Mouse (Mus musculus) E14TG2a.4 (cell line): ENCODE data around the gene Gm13199.

Source experiments
- CTCF ChIP-seq: conservative IDR thresholded peaks from 2 replicates; pipeline ENCODE4 v1.5.1; 2014; ENCODE audit warnings: low read length
- NANOG ChIP-seq: IDR thresholded peaks from 2 replicates; pipeline ENCODE4 v1.6.1; 2014; ENCODE audit warnings: borderline replicate concordance, low read length, mixed read lengths
- POU5F1 ChIP-seq: IDR thresholded peaks from 2 replicates; pipeline ENCODE4 v1.6.1; 2014; ENCODE audit warnings: low read length, borderline replicate concordance

DNA sequence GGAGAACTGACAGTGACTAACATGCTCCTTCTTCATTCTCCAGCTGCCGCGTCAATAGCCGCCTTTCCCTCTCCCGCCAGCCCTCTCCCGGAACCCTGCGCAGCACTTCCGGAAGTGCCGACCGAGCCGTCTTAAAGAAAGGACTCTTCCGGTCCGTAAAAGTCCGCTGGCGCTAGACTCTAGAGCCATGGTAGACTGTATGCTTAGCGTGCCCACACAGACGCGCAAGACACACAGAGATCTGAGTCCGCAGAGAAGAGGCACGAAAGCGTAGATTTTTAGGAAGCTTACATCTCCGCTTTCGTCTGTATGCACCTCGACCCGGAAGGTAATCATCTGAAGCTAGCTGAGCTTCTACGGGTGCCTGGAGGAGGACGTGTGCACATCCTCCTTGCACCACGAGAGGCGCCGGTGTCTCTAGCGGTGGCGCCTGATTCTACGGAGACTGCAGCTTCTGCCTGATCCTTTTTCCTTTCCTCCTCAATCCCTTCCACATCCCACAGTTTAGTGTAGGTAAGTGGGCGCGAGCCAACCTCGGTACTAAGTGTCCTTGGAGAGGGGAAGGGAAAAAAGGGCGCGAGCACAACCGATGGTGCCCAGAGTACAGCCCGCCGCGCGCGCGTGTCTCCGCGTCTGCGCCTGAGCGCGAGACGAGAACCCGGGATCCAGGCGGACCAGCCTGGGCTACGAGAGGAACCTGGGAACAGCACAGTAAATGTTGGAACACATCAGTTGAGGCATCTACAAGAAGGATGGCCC is 17.7 kb downstream of the Gm13199 start, which contains the start of the genes Nudt5 and Cdc123:
- peak; percentile 34; the same call in 1 of the 2 replicates for TF ChIP-seq CTCF
- TF ChIP-seq NANOG = peak; percentile 9; the same call in 1 of the 2 replicates
- no peak for TF ChIP-seq POU5F1
